Mouse (Mus musculus) brain, adult 10 weeks (tissue): ENCODE measurements around the gene 9130213A22Rik. TPM values are rescaled to one million over a fixed set of nuclear protein-coding genes. Genes with fewer than 3 reads are reported as not detected.

ENCODE experiments used
- polyA plus RNA-seq: library from polyadenylated mRNA; stranded (reverse); fragments of 350-450 nt; fragmentation: Illumina TruSeq; extraction: RNeasy Lipid Tissue Mini Kit (QIAGEN cat#74804); gene quantifications from one replicate; pipeline ENCODE4 v1.2.3, GENCODE M21; 2015; ENCODE audit warnings: low read depth, low replicate concordance

The 9130213A22Rik gene
- polyA plus RNA-seq = 0.67 TPM

DNA sequence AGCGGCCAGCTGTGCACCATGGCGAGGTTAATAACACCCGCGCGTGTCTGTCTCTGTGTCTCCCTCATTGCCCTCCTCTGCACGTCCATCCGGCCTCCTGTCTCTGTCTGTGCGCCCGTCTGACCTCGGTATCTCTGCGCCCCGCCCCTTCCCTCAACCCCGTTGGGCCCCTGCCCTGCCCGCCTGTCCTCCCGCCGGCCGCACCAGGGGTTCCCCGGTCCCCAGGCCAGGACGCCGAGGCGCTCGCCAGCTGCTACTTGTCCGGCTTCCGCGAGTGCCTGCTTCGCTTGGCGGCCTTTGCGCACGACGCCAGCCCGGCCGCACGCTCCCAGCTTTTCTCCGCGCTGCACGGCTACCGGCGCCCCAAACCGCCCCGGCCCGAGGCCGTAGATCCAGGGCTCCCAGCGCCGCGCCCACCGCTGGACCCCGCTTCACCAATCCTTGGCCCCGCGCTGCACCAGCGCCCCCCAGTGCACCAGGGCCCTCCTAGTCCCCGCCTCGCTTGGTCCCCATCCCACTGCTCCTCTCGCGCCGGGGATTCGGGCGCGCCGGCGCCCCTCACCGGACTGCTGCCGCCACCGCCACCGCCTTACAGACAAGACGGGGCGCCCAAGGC, at the start of gene 9130213A22Rik:
Gene 9130213A22Rik, minus strand, starts transcription at position 254 of the 616 bp plus-strand sequence.

DNA sequence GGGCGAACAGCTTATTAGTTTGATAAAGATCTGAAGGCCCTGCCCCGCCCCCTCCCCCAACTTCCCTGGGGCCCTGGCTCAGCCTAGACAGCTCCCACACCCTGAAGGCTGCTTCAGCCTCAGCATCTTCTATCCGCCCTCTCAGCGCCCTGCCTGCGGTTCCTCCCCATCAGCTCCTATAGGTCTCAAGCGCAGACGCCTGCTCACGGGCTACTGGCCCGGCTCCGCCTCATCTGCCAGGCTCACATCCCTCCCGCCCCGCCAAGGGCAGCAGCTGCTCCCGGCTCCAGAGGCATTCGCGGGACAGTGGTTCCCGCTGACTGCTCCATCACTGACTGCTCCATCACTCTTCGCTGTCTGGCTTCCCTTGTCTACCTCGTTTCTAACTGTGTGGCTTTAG, 34.4 kb upstream of the 9130213A22Rik start, which contains the start of gene Alox12b:
Gene Alox12b, plus strand, starts transcription at position 190 of the 400 bp plus-strand sequence.

DNA sequence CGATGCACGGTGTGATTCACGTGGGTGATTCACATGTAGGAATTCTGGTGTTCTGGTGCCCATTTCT, 3.3 kb upstream of the 9130213A22Rik start, which contains the start of gene Aloxe3:
Gene Aloxe3, plus strand, starts transcription at position 45 of the 67 bp plus-strand sequence.

DNA sequence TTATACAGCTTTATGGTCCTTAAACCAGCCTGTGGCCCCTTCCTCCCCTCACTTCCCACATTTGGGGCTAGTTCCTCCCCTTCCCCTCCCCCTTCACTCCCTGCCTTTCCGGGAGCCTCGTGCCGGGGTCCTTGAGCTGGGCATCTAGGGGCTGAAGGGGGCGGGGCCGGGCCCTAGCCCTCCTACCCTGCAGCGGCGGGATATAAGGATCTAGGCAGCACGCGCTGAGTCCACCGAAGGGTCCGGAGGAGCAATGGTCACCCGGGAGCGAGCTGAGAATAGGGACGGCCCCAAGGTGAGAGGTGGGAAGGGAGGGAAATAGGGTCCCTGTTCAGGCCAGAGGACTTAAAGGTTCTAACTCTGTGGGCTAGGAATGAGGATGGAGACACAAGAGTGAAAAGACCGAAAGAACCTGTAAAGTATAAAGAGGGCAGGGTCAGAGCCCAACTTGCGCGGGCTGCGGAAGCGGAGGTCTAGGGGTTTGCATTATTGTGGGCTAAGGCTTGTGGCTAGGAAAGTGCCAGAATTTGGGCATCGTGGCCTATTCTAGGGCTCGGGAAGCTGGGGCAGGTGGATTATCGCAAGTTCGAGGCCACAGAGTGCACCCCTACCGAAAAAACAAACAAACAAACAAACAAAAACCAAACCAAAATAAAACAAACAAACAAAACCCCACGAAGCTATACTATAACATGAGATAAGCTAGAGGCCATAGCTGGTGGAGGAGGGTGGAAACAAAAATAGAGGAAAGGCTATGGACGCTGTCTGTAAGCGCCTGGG, 2.0 kb downstream of the 9130213A22Rik start, which contains the start of gene Hes7:
Gene Hes7, plus strand, starts transcription at position 184 of the 780 bp plus-strand sequence.

DNA sequence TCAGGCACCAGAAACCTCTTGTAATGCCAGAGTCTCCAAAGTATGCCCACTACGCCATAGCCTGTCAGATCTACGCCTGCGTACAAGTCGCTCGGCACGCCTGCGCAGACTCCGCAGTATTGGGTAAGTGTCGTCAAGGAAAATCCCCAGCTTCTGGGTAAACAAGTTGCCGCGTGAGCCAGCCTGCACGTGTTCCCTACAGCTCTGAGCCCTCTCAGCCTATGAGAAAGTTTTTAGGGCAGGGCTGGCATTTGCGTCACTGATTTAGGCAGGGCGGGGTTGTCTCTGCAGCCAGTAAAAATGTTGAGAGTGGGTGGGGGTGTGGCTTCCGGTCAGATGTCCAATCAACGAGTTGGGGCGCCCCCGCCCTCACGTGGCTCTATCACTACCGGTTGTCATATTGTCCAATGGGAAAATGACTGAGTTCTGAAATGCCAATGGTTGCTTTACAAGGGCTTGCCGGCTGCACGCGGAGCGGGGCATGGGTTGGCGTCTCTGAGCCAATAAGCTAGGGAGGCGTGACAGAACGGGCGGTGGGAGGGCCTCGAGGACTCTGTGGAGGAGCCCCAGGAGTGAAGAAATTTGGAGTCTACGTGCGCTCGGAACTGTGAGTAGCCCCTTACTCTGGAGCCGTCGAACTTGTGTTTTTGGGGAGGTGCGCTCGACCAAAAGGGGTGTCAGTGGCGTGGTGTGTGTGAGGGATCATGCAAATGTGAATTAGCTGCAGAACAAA, 27.5 kb downstream of the 9130213A22Rik start, which contains the start of gene Per1:
Gene Per1, plus strand, starts transcription at position 521 of the 733 bp plus-strand sequence.

DNA sequence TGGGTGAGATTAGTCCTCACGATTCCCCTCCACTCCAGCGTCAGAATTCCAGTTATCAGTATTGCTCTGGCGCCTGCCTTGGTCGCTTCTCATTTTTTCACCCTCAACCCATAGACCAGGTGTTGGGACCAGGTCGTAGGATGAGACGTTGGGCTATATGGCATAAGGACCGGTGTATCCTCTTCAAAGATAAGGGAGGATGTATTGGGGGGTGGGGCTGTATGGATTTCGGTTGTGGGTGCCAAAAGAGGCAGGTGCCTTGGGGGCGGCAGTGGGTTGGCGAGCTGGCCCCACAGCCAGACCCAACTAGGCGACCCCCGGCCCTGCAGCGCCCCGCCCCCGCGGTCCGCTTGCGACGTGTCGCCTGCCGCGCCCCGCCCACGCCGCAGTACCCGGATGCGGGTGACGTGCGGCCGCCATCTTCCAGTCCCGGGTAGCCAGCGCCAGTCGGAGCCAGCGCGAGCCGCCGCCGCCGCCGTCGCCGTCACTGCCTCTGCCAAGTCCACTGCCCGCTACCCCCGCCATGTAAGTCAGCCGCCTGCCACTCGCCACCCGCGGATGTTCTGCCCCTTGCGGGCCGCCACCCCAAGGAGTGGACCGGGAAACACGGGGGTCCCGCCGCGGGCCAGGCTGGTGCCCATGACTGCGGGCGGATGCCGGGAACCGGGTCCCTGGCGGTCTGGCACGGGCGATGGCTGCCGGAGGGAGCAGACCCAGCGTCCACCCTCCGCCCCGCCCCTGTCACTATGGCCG, 34.1 kb downstream of the 9130213A22Rik start, which contains the start of gene Vamp2:
Gene Vamp2, plus strand, starts transcription at position 388 of the 753 bp plus-strand sequence.

DNA sequence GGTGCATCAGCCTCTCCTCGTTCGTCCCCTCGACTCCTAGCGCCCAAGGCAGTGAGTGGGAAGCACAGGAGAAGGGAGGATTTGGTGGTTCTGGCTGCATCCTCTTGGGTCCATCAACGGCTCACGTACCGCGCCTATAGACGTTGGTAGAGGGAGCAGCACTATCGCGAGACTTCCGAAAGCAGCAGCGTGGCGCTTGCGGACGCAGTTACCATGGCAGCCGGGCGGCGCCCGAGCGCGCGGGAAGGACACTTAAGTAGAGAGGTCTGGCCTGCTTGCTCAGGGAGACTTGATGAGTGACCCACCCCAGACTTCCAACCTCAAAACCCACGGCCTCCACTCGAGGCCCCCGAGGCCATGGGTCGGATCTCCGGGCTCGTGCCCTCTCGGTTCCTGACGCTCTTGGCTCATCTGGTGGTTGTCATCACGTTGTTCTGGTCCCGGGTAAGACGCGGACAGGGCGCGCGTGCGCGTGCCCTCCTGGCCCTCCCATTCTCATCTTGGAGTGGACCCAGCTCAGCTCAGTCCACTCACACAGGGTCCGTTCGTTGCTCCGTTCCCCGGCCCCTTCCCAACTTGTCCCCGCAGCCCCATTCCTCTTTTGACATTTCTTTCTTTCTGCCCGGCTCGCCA, 51.7 kb downstream of the 9130213A22Rik start, which contains the start of gene Tmem107:
Gene Tmem107, plus strand, starts transcription at position 217 of the 633 bp plus-strand sequence.

Other genes with a start within 250 kb of the 9130213A22Rik start
- gene Rnf222, start 234.0 kb downstream of the 9130213A22Rik start, polyA plus RNA-seq = not detected
- 2,040 TPM for gene Rpl26, start 221.0 kb downstream of the 9130213A22Rik start, polyA plus RNA-seq
- gene Odf4, start 195.5 kb downstream of the 9130213A22Rik start, polyA plus RNA-seq = 1.1 TPM
- 16.4 TPM for gene Arhgef15, start 165.1 kb downstream of the 9130213A22Rik start, polyA plus RNA-seq
- 6.2 TPM for gene Slc25a35, start 154.5 kb downstream of the 9130213A22Rik start, polyA plus RNA-seq
- 41.5 TPM for gene Rangrf, start 147.4 kb downstream of the 9130213A22Rik start, polyA plus RNA-seq
- gene Pfas, start 114.1 kb downstream of the 9130213A22Rik start, polyA plus RNA-seq = 11.4 TPM
- gene Ctc1, start 106.7 kb downstream of the 9130213A22Rik start, polyA plus RNA-seq = 35.5 TPM
- 0.54 TPM for gene Aurkb, start 76.9 kb downstream of the 9130213A22Rik start, polyA plus RNA-seq
- 25.8 TPM for gene Borcs6, start 62.9 kb downstream of the 9130213A22Rik start, polyA plus RNA-seq
- 25.6 TPM for gene Tmem107, start 51.8 kb downstream of the 9130213A22Rik start, polyA plus RNA-seq
- 1,029 TPM for gene Vamp2, start 34.1 kb downstream of the 9130213A22Rik start, polyA plus RNA-seq
- gene Per1, start 27.4 kb downstream of the 9130213A22Rik start, polyA plus RNA-seq = 47.8 TPM
- 0.58 TPM for gene Hes7, start 2.2 kb downstream of the 9130213A22Rik start, polyA plus RNA-seq
- 3.9 TPM for gene Aloxe3, start 3.3 kb upstream of the 9130213A22Rik start, polyA plus RNA-seq
- gene Alox12b, start 34.4 kb upstream of the 9130213A22Rik start, polyA plus RNA-seq = 4.0 TPM
- gene Alox8, start 75.3 kb upstream of the 9130213A22Rik start, polyA plus RNA-seq = 3.5 TPM
- gene Gucy2e, start 114.4 kb upstream of the 9130213A22Rik start, polyA plus RNA-seq = 1.1 TPM
- 16.5 TPM for gene Cntrob, start 201.2 kb upstream of the 9130213A22Rik start, polyA plus RNA-seq
- 92.5 TPM for gene Trappc1, start 201.4 kb upstream of the 9130213A22Rik start, polyA plus RNA-seq
- 83.2 TPM for gene Kcnab3, start 203.7 kb upstream of the 9130213A22Rik start, polyA plus RNA-seq
- gene Rnf227, start 217.9 kb upstream of the 9130213A22Rik start, polyA plus RNA-seq = 217 TPM
- gene Chd3, start 246.8 kb upstream of the 9130213A22Rik start, polyA plus RNA-seq = 218 TPM